Comparison of ENCODE assay signal across 9 mouse cellular contexts in genomic region chr1:172526380-172527081, GRCm38 (mm10). TPM values are rescaled to one million over a fixed set of nuclear protein-coding genes. Genes with fewer than 3 reads are reported as not detected.
DNase-seq lines count a peak whose midpoint lies in the region; ATAC-seq and TF ChIP-seq lines count a peak whose summit lies in the region.
"Had no signal": no experiment of that assay in that cellular context is flagged by ENCODE, and none has a peak within 500 bp of the region (broad histone marks: within the 10 kb centered on the region; RNA-seq: fewer than 3 reads in every experiment).

No protein-coding gene starts in this region.

- no peak for TF ChIP-seq POLR2A in cerebellum, adult 2 months (IDR thresholded peaks at IDR 0.05; ENCODE audit: borderline replicate concordance, insufficient read depth, low read length)

- no peaks in the 10 kb centered on the region for H3K9me3 ChIP-seq in heart, postnatal 0 days (replicated peaks; ENCODE audit: control insufficient read depth, low read length)
- H3K9me3 ChIP-seq in liver, postnatal 0 days (ENCODE audit: low read length) = no peaks in the 10 kb centered on the region
- H3K9me3 ChIP-seq in stomach, embryonic 16.5 days (replicated peaks; ENCODE audit: control insufficient read depth, low read length) = no peaks in the 10 kb centered on the region
- H3K9me3 ChIP-seq in hindbrain, embryonic 11.5 days (ENCODE audit: control insufficient read depth, low read length) = no peaks in the 10 kb centered on the region
- H3K9me3 ChIP-seq: embryonic facial prominence, embryonic 15.5 days had no signal

- H3K9ac ChIP-seq in heart, postnatal 0 days (replicated peaks; ENCODE audit: low read depth, low read length) = peak overlapping the region; percentile 28; the same call in 1 of the 2 replicates
- no peak overlapping the region for H3K9ac ChIP-seq in liver, postnatal 0 days (replicated peaks)
- no peak overlapping the region for H3K9ac ChIP-seq in stomach, embryonic 16.5 days (ENCODE audit: low read length)
- no peak overlapping the region for H3K9ac ChIP-seq in hindbrain, embryonic 11.5 days (ENCODE audit: low read depth, low read length)
- H3K9ac ChIP-seq: embryonic facial prominence, embryonic 15.5 days had no signal

- H3K4me2 ChIP-seq in heart, postnatal 0 days (ENCODE audit: low read depth, low read length) = peak overlapping the region; percentile 49
- peak overlapping the region; percentile 60 for H3K4me2 ChIP-seq in liver, postnatal 0 days (ENCODE audit: low read depth, low read length)
- 0 out of 2 replicates have a peak overlapping the region, but pooled peaks have one; percentile 5 for H3K4me2 ChIP-seq in stomach, embryonic 16.5 days (ENCODE audit: low read depth, low read length)
- H3K4me2 ChIP-seq in hindbrain, embryonic 11.5 days (replicated peaks; ENCODE audit: low read depth, low read length) = no peak overlapping the region
- H3K4me2 ChIP-seq: embryonic facial prominence, embryonic 15.5 days had no signal

- peak; percentile 46 for ATAC-seq in heart, postnatal 0 days (ENCODE audit: insufficient read depth, low read depth)
- ATAC-seq in liver, postnatal 0 days = peak; percentile 48
- no peak for ATAC-seq in stomach, embryonic 16.5 days (ENCODE audit: insufficient read depth, low FRiP score)
- ATAC-seq in hindbrain, embryonic 11.5 days (ENCODE audit: low FRiP score) = no peak

- H3K36me3 ChIP-seq in heart, postnatal 0 days (replicated peaks; ENCODE audit: control insufficient read depth, insufficient read depth, low read length) = no peaks in the 10 kb centered on the region
- H3K36me3 ChIP-seq in liver, postnatal 0 days (replicated peaks; ENCODE audit: insufficient read depth, low read length) = no peaks in the 10 kb centered on the region
- no peaks in the 10 kb centered on the region for H3K36me3 ChIP-seq in stomach, embryonic 16.5 days (ENCODE audit: control insufficient read depth, insufficient read depth, low read length)
- H3K36me3 ChIP-seq in hindbrain, embryonic 11.5 days (ENCODE audit: control insufficient read depth, insufficient read depth, low read length) = no peaks in the 10 kb centered on the region
- H3K36me3 ChIP-seq: embryonic facial prominence, embryonic 15.5 days had no signal

- H3K4me3 ChIP-seq in heart, postnatal 0 days (ENCODE audit: low read depth, low read length) = peak overlapping the region; percentile 25
- peak overlapping the region; percentile 29 for H3K4me3 ChIP-seq in liver, postnatal 0 days (ENCODE audit: low read depth, low read length)
- no peak overlapping the region for H3K4me3 ChIP-seq in stomach, embryonic 16.5 days (replicated peaks; ENCODE audit: low read length)
- H3K4me3 ChIP-seq in hindbrain, embryonic 11.5 days (ENCODE audit: low read depth, low read length) = no peak overlapping the region
- no peak overlapping the region for H3K4me3 ChIP-seq in cerebellum, adult 2 months (replicated peaks; ENCODE audit: insufficient read depth, low read depth, low read length)
- H3K4me3 ChIP-seq: embryonic facial prominence, embryonic 15.5 days had no signal

- H3K27me3 ChIP-seq in heart, postnatal 0 days (ENCODE audit: control insufficient read depth, insufficient read depth, low read length) = peaks cover 20% of the 10 kb centered on the region; the same call in 1 of the 2 replicates
- H3K27me3 ChIP-seq in liver, postnatal 0 days (ENCODE audit: insufficient read depth, low read length) = peaks cover 7% of the 10 kb centered on the region
- no peaks in the 10 kb centered on the region for H3K27me3 ChIP-seq in stomach, embryonic 16.5 days (ENCODE audit: control insufficient read depth, insufficient read depth, low read length)
- H3K27me3 ChIP-seq in hindbrain, embryonic 11.5 days (ENCODE audit: control insufficient read depth, insufficient read depth, low read length) = no peaks in the 10 kb centered on the region
- H3K27me3 ChIP-seq in cerebellum, adult 2 months (ENCODE audit: control insufficient read depth, insufficient read depth, low read length) = no peaks in the 10 kb centered on the region

- peak overlapping the region; percentile 88 for H3K27ac ChIP-seq in heart, postnatal 0 days (ENCODE audit: low read depth)
- H3K27ac ChIP-seq in liver, postnatal 0 days (ENCODE audit: low read depth) = peak overlapping the region; percentile 64; the same call in 1 of the 2 replicates
- peak overlapping the region; percentile 85 for H3K27ac ChIP-seq in stomach, embryonic 16.5 days (ENCODE audit: low read length)
- H3K27ac ChIP-seq in hindbrain, embryonic 11.5 days (ENCODE audit: low read depth, low read length) = no peak overlapping the region
- no peak overlapping the region for H3K27ac ChIP-seq in cerebellum, adult 2 months (ENCODE audit: insufficient read depth, low read length)

- peak; percentile 50 to 52 for DNase-seq in spleen, postnatal 36 days (ENCODE audit: low spot score in 2 of 2)
- no peak for DNase-seq in spleen, postnatal 4 days (ENCODE audit: low spot score in 2 of 2)
- DNase-seq in heart, postnatal 0 days (ENCODE audit: low spot score) = peak; percentile 69
- peak; percentile 60 for DNase-seq in liver, postnatal 0 days
- no peak for DNase-seq in right cerebral cortex, postnatal 25 days
- DNase-seq in hindbrain, embryonic 11.5 days (ENCODE audit: low spot score) = no peak
- no peak for DNase-seq in cerebellum, adult 2 months

- TF ChIP-seq EP300 in heart, postnatal 0 days (IDR thresholded peaks at IDR 0.05; ENCODE audit: low read depth) = peak; percentile 59; the same call in 1 of the 2 replicates
- TF ChIP-seq EP300 in liver, postnatal 0 days (IDR thresholded peaks at IDR 0.05; ENCODE audit: low read depth) = 0 out of 2 replicates have a peak, but pooled peaks have one; percentile 38

- 21% methylated on average over 23 of the region's 23 CpGs for WGBS in heart, postnatal 0 days
- 12% methylated on average over 23 of the region's 23 CpGs for WGBS in liver, postnatal 0 days (ENCODE audit: insufficient replicate concordance)
- WGBS in stomach, embryonic 16.5 days = 64% methylated on average over 23 of the region's 23 CpGs
- WGBS in hindbrain, embryonic 11.5 days = 81% methylated on average over 23 of the region's 23 CpGs
- 57% methylated on average over 23 of the region's 23 CpGs for WGBS in cerebellum, adult 2 months

- TF ChIP-seq CTCF in heart, postnatal 0 days (IDR thresholded peaks at IDR 0.05; ENCODE audit: low read depth) = no peak
- TF ChIP-seq CTCF in liver, postnatal 0 days (IDR thresholded peaks at IDR 0.05; ENCODE audit: low read depth) = no peak
- no peak for TF ChIP-seq CTCF in cerebellum, adult 2 months (IDR thresholded peaks at IDR 0.05; ENCODE audit: borderline replicate concordance, insufficient read depth, low read depth, low read length)

- H3K4me1 ChIP-seq in heart, postnatal 0 days (ENCODE audit: control insufficient read depth, insufficient read depth) = no peaks in the 10 kb centered on the region
- H3K4me1 ChIP-seq in liver, postnatal 0 days (ENCODE audit: insufficient read depth) = peaks cover 16% of the 10 kb centered on the region
- H3K4me1 ChIP-seq in stomach, embryonic 16.5 days (ENCODE audit: control insufficient read depth, insufficient read depth, low read length) = peaks cover 10% of the 10 kb centered on the region
- no peaks in the 10 kb centered on the region for H3K4me1 ChIP-seq in hindbrain, embryonic 11.5 days (replicated peaks; ENCODE audit: control insufficient read depth, insufficient read depth, low read length)
- H3K4me1 ChIP-seq in cerebellum, adult 2 months (ENCODE audit: control insufficient read depth, insufficient read depth, low read length) = no peaks in the 10 kb centered on the region

RNA-seq across cellular contexts. Expression of gene Cfap45, which starts 5.9 kb away (rescaled TPM):
- 3.6 and 6.6 TPM in 2 replicates for total RNA-seq in heart, postnatal 0 days (2014; rRNA removed; ENCODE audit: low replicate concordance)
- polyA plus RNA-seq in heart, postnatal 0 days (2015; fragmentation: Nextera tagmentation; extraction: Ambion mirVana) = 2.3 and 2.6 TPM in 2 replicates
- polyA plus RNA-seq in liver, postnatal 0 days (2015; fragmentation: Nextera tagmentation; extraction: Ambion mirVana) = 0.32 and 0.37 TPM in 2 replicates
- polyA plus RNA-seq in stomach, embryonic 16.5 days (2015; fragmentation: Nextera tagmentation; extraction: Ambion mirVana) = 2.6 and 3.1 TPM in 2 replicates
- 3.7 and 4.8 TPM in 2 replicates for polyA plus RNA-seq in hindbrain, embryonic 11.5 days (2014; fragmentation: Nextera tagmentation; extraction: Ambion mirVana)
- polyA plus RNA-seq in cerebellum, adult 2 months (2012; rRNA removed) = 1.00 and 1.0 TPM in 2 replicates

RNA-seq across cellular contexts. Expression of gene Tagln2, which starts 26.7 kb away (rescaled TPM):
- total RNA-seq in heart, postnatal 0 days (2014; rRNA removed; ENCODE audit: low replicate concordance) = 235 and 276 TPM in 2 replicates
- polyA plus RNA-seq in heart, postnatal 0 days (2015; fragmentation: Nextera tagmentation; extraction: Ambion mirVana) = 203 and 209 TPM in 2 replicates
- polyA plus RNA-seq in liver, postnatal 0 days (2015; fragmentation: Nextera tagmentation; extraction: Ambion mirVana) = 104 and 105 TPM in 2 replicates
- 377 and 446 TPM in 2 replicates for polyA plus RNA-seq in stomach, embryonic 16.5 days (2015; fragmentation: Nextera tagmentation; extraction: Ambion mirVana)
- polyA plus RNA-seq in hindbrain, embryonic 11.5 days (2014; fragmentation: Nextera tagmentation; extraction: Ambion mirVana) = 41.1 and 43.4 TPM in 2 replicates
- 12.9 and 13.0 TPM in 2 replicates for polyA plus RNA-seq in cerebellum, adult 2 months (2012; rRNA removed)

RNA-seq across cellular contexts. Expression of gene Vsig8, which starts 29.2 kb away (rescaled TPM):
- not detected in 2 replicates for total RNA-seq in heart, postnatal 0 days (2014; rRNA removed; ENCODE audit: low replicate concordance)
- polyA plus RNA-seq in heart, postnatal 0 days (2015; fragmentation: Nextera tagmentation; extraction: Ambion mirVana) = 0.12 and 0.19 TPM in 2 replicates
- not detected in 2 replicates for polyA plus RNA-seq in liver, postnatal 0 days (2015; fragmentation: Nextera tagmentation; extraction: Ambion mirVana)
- 1.6 and 2.5 TPM in 2 replicates for polyA plus RNA-seq in stomach, embryonic 16.5 days (2015; fragmentation: Nextera tagmentation; extraction: Ambion mirVana)
- not detected in 2 replicates for polyA plus RNA-seq in hindbrain, embryonic 11.5 days (2014; fragmentation: Nextera tagmentation; extraction: Ambion mirVana)
- polyA plus RNA-seq in cerebellum, adult 2 months (2012; rRNA removed) = 0.46 and 0.65 TPM in 2 replicates

RNA-seq across cellular contexts. Expression of gene Igsf9, which starts 44.9 kb away (rescaled TPM):
- total RNA-seq in heart, postnatal 0 days (2014; rRNA removed; ENCODE audit: low replicate concordance) = 3.2 and 15.5 TPM in 2 replicates
- 0.75 and 0.78 TPM in 2 replicates for polyA plus RNA-seq in heart, postnatal 0 days (2015; fragmentation: Nextera tagmentation; extraction: Ambion mirVana)
- 0.32 and 0.73 TPM in 2 replicates for polyA plus RNA-seq in liver, postnatal 0 days (2015; fragmentation: Nextera tagmentation; extraction: Ambion mirVana)
- 51.6 and 55.3 TPM in 2 replicates for polyA plus RNA-seq in stomach, embryonic 16.5 days (2015; fragmentation: Nextera tagmentation; extraction: Ambion mirVana)
- 38.3 and 47.8 TPM in 2 replicates for polyA plus RNA-seq in hindbrain, embryonic 11.5 days (2014; fragmentation: Nextera tagmentation; extraction: Ambion mirVana)
- polyA plus RNA-seq in cerebellum, adult 2 months (2012; rRNA removed) = 1.9 and 2.2 TPM in 2 replicates

RNA-seq across cellular contexts. Expression of gene Slamf9, which starts 51.4 kb away (rescaled TPM):
- 1.9 and 5.8 TPM in 2 replicates for total RNA-seq in heart, postnatal 0 days (2014; rRNA removed; ENCODE audit: low replicate concordance)
- 1.6 and 2.0 TPM in 2 replicates for polyA plus RNA-seq in heart, postnatal 0 days (2015; fragmentation: Nextera tagmentation; extraction: Ambion mirVana)
- 1.1 and 1.5 TPM in 2 replicates for polyA plus RNA-seq in liver, postnatal 0 days (2015; fragmentation: Nextera tagmentation; extraction: Ambion mirVana)
- polyA plus RNA-seq in stomach, embryonic 16.5 days (2015; fragmentation: Nextera tagmentation; extraction: Ambion mirVana) = 0.59 and 0.91 TPM in 2 replicates
- polyA plus RNA-seq in hindbrain, embryonic 11.5 days (2014; fragmentation: Nextera tagmentation; extraction: Ambion mirVana) = 0.34 and 0.40 TPM in 2 replicates
- polyA plus RNA-seq in cerebellum, adult 2 months (2012; rRNA removed) = 0.74 and 0.87 TPM in 2 replicates

Comparison
In these comparisons a context has a peak if more than half of its experiments do, and no peak if none do; other contexts are left out.
1. DNase-seq: peak in spleen, postnatal 36 days (2 of 2), heart, postnatal 0 days (single experiment) and liver, postnatal 0 days (single experiment); none in spleen, postnatal 4 days (0 of 2), right cerebral cortex, postnatal 25 days (single experiment), hindbrain, embryonic 11.5 days (single experiment) and cerebellum, adult 2 months (0 of 2).
2. ATAC-seq: peak in heart, postnatal 0 days (single experiment) and liver, postnatal 0 days (single experiment); none in stomach, embryonic 16.5 days (single experiment) and hindbrain, embryonic 11.5 days (single experiment).
3. H3K27ac ChIP-seq: peak in heart, postnatal 0 days (single experiment), liver, postnatal 0 days (single experiment) and stomach, embryonic 16.5 days (single experiment); none in hindbrain, embryonic 11.5 days (single experiment) and cerebellum, adult 2 months (single experiment).
4. H3K4me3 ChIP-seq: peak in heart, postnatal 0 days (single experiment) and liver, postnatal 0 days (single experiment); none in stomach, embryonic 16.5 days (single experiment), hindbrain, embryonic 11.5 days (single experiment) and cerebellum, adult 2 months (single experiment).